In genomic region chr3:137077718-137078599, GRCm38 (mm10) we compare ENCODE assay signal across 28 mouse cellular contexts.
DNase-seq lines count a peak whose midpoint lies in the region; ATAC-seq and TF ChIP-seq lines count a peak whose summit lies in the region.
"Had no signal": no experiment of that assay in that cellular context is flagged by ENCODE, and none has a peak within 500 bp of the region (broad histone marks: within the 10 kb centered on the region; RNA-seq: fewer than 3 reads in every experiment).

No protein-coding gene starts in this region.

- H3K9ac ChIP-seq in forebrain, embryonic 14.5 days (ENCODE audit: low read length) = no peak overlapping the region
- no peak overlapping the region for H3K9ac ChIP-seq in midbrain, embryonic 11.5 days (ENCODE audit: low read length)
- no peak overlapping the region for H3K9ac ChIP-seq in forebrain, postnatal 0 days
- H3K9ac ChIP-seq: embryonic facial prominence, embryonic 15.5 days; heart, embryonic 12.5 days; hindbrain, embryonic 13.5 days; limb, embryonic 12.5 days; liver, embryonic 13.5 days; midbrain, embryonic 15.5 days had no signal

- no peaks in the 10 kb centered on the region for H3K4me1 ChIP-seq in forebrain, embryonic 14.5 days (ENCODE audit: control insufficient read depth, insufficient read depth, low read length)
- H3K4me1 ChIP-seq in forebrain, embryonic 10.5 days = no peaks in the 10 kb centered on the region
- H3K4me1 ChIP-seq in midbrain, embryonic 11.5 days (ENCODE audit: control insufficient read depth, insufficient read depth, low read length) = no peaks in the 10 kb centered on the region
- H3K4me1 ChIP-seq in midbrain, embryonic 10.5 days = no peaks in the 10 kb centered on the region
- H3K4me1 ChIP-seq in forebrain, postnatal 0 days (ENCODE audit: insufficient read depth) = no peaks in the 10 kb centered on the region
- H3K4me1 ChIP-seq: embryonic facial prominence, embryonic 10.5 days; embryonic facial prominence, embryonic 15.5 days; heart, embryonic 12.5 days; hindbrain, embryonic 13.5 days; limb, embryonic 12.5 days; liver, embryonic 13.5 days; midbrain, embryonic 15.5 days had no signal

- ATAC-seq in forebrain, embryonic 14.5 days = no peak
- ATAC-seq in midbrain, embryonic 11.5 days (ENCODE audit: low FRiP score) = no peak
- ATAC-seq in forebrain, postnatal 0 days = peak; percentile 96
- ATAC-seq in monocyte, adult 5-6 weeks (replicated peaks; ENCODE audit: insufficient number of reproducible peaks, low FRiP score, low TSS enrichment, poor library complexity, severe bottlenecking) = no peak
- ATAC-seq: CD4-positive, CD25-positive, alpha-beta regulatory T cell, adult 4 months; intestine, postnatal 0 days; lung, postnatal 0 days; midbrain, embryonic 15.5 days had no signal

- TF ChIP-seq CTCF in forebrain, postnatal 0 days (IDR thresholded peaks at IDR 0.05; ENCODE audit: low read depth) = no peak

- H3K27me3 ChIP-seq in forebrain, embryonic 14.5 days (replicated peaks; ENCODE audit: control insufficient read depth, insufficient read depth, low read length) = no peaks in the 10 kb centered on the region
- no peaks in the 10 kb centered on the region for H3K27me3 ChIP-seq in forebrain, embryonic 10.5 days (ENCODE audit: poor library complexity, severe bottlenecking)
- H3K27me3 ChIP-seq in midbrain, embryonic 11.5 days (ENCODE audit: control insufficient read depth, insufficient read depth, low read length) = no peaks in the 10 kb centered on the region
- H3K27me3 ChIP-seq in midbrain, embryonic 10.5 days (ENCODE audit: low read depth, poor library complexity, severe bottlenecking) = no peaks in the 10 kb centered on the region
- H3K27me3 ChIP-seq in forebrain, postnatal 0 days (ENCODE audit: insufficient read depth, low read length) = no peaks in the 10 kb centered on the region
- H3K27me3 ChIP-seq: embryonic facial prominence, embryonic 15.5 days; heart, embryonic 12.5 days; hindbrain, embryonic 13.5 days; limb, embryonic 12.5 days; liver, embryonic 13.5 days; midbrain, embryonic 15.5 days had no signal

- no peak overlapping the region for H3K4me2 ChIP-seq in forebrain, embryonic 14.5 days (ENCODE audit: low read length)
- no peak overlapping the region for H3K4me2 ChIP-seq in midbrain, embryonic 11.5 days
- H3K4me2 ChIP-seq in forebrain, postnatal 0 days (ENCODE audit: low read depth) = no peak overlapping the region
- H3K4me2 ChIP-seq: embryonic facial prominence, embryonic 15.5 days; heart, embryonic 12.5 days; hindbrain, embryonic 13.5 days; limb, embryonic 12.5 days; liver, embryonic 13.5 days; midbrain, embryonic 15.5 days had no signal

- H3K27ac ChIP-seq in forebrain, embryonic 14.5 days (ENCODE audit: low read depth, low read length) = no peak overlapping the region
- H3K27ac ChIP-seq in forebrain, embryonic 10.5 days = no peak overlapping the region
- no peak overlapping the region for H3K27ac ChIP-seq in midbrain, embryonic 11.5 days (ENCODE audit: low read depth, low read length)
- H3K27ac ChIP-seq in midbrain, embryonic 10.5 days (replicated peaks) = no peak overlapping the region
- 0 out of 2 replicates have a peak overlapping the region, but pooled peaks have one; percentile 11 for H3K27ac ChIP-seq in forebrain, postnatal 0 days (ENCODE audit: low read depth, low read length)
- H3K27ac ChIP-seq: embryonic facial prominence, embryonic 10.5 days; embryonic facial prominence, embryonic 15.5 days; heart, adult 2 months; hindbrain, embryonic 13.5 days; limb, embryonic 12.5 days; liver, embryonic 13.5 days; midbrain, embryonic 15.5 days had no signal

- H3K9me3 ChIP-seq in forebrain, embryonic 14.5 days (replicated peaks; ENCODE audit: control insufficient read depth, low read length) = no peaks in the 10 kb centered on the region
- no peaks in the 10 kb centered on the region for H3K9me3 ChIP-seq in forebrain, embryonic 10.5 days
- H3K9me3 ChIP-seq in midbrain, embryonic 11.5 days (ENCODE audit: control insufficient read depth, low read length) = no peaks in the 10 kb centered on the region
- no peaks in the 10 kb centered on the region for H3K9me3 ChIP-seq in midbrain, embryonic 10.5 days (replicated peaks)
- H3K9me3 ChIP-seq in forebrain, postnatal 0 days (ENCODE audit: low read length) = no peaks in the 10 kb centered on the region
- H3K9me3 ChIP-seq: embryonic facial prominence, embryonic 10.5 days; embryonic facial prominence, embryonic 15.5 days; heart, embryonic 12.5 days; hindbrain, embryonic 13.5 days; limb, embryonic 12.5 days; liver, embryonic 13.5 days; midbrain, embryonic 15.5 days had no signal

- H3K4me3 ChIP-seq in forebrain, embryonic 14.5 days (ENCODE audit: low read depth, low read length) = no peak overlapping the region
- no peak overlapping the region for H3K4me3 ChIP-seq in forebrain, embryonic 10.5 days
- no peak overlapping the region for H3K4me3 ChIP-seq in midbrain, embryonic 11.5 days (ENCODE audit: low read depth, low read length)
- no peak overlapping the region for H3K4me3 ChIP-seq in midbrain, embryonic 10.5 days
- no peak overlapping the region for H3K4me3 ChIP-seq in forebrain, postnatal 0 days (ENCODE audit: low read depth, low read length)
- H3K4me3 ChIP-seq: embryonic facial prominence, embryonic 10.5 days; embryonic facial prominence, embryonic 15.5 days; heart, adult 2 months; heart, embryonic 12.5 days; hindbrain, embryonic 13.5 days; limb, embryonic 12.5 days; liver, embryonic 13.5 days; midbrain, embryonic 15.5 days had no signal

- peak; percentile 46 for DNase-seq in forebrain, embryonic 14.5 days (ENCODE audit: low spot score)
- DNase-seq in forebrain, embryonic 10.5 days (ENCODE audit: extremely low spot score, low spot score) = no peak
- peak; percentile 33 for DNase-seq in midbrain, embryonic 11.5 days (ENCODE audit: low spot score, missing footprints)
- no peak for DNase-seq in midbrain, embryonic 10.5 days (ENCODE audit: low spot score)
- peak; percentile 61 for DNase-seq in forebrain, postnatal 0 days
- DNase-seq in right cerebral cortex, adult 2 months (ENCODE audit: low spot score in 2 of 2) = no peak
- DNase-seq: cerebellum, adult 11 months; cerebellum, adult 9-11 months; heart, adult 2 months; heart, postnatal 4 days; kidney, adult 9 months; kidney, postnatal 10 days; layer of hippocampus, postnatal 36 days; liver, embryonic 13.5 days; lung, adult 18-20 months; lung, postnatal 4 days; right cerebral cortex, postnatal 14 days; thymus, postnatal 4 days had no signal

- 82% methylated on average over 13 of the region's 13 CpGs for WGBS in forebrain, embryonic 14.5 days
- WGBS in forebrain, embryonic 10.5 days = 93% methylated on average over 13 of the region's 13 CpGs
- WGBS in midbrain, embryonic 11.5 days = 88% methylated on average over 13 of the region's 13 CpGs
- WGBS in midbrain, embryonic 10.5 days = 92% methylated on average over 13 of the region's 13 CpGs
- WGBS in forebrain, postnatal 0 days = 74% methylated on average over 13 of the region's 13 CpGs

- no peaks in the 10 kb centered on the region for H3K36me3 ChIP-seq in forebrain, embryonic 14.5 days (ENCODE audit: control insufficient read depth, insufficient read depth, low read length)
- H3K36me3 ChIP-seq in forebrain, embryonic 10.5 days (replicated peaks) = no peaks in the 10 kb centered on the region
- no peaks in the 10 kb centered on the region for H3K36me3 ChIP-seq in midbrain, embryonic 11.5 days (ENCODE audit: control insufficient read depth, insufficient read depth, low read length)
- H3K36me3 ChIP-seq in midbrain, embryonic 10.5 days = no peaks in the 10 kb centered on the region
- H3K36me3 ChIP-seq in forebrain, postnatal 0 days (ENCODE audit: insufficient read depth) = no peaks in the 10 kb centered on the region
- H3K36me3 ChIP-seq: embryonic facial prominence, embryonic 10.5 days; embryonic facial prominence, embryonic 15.5 days; heart, embryonic 12.5 days; hindbrain, embryonic 13.5 days; limb, embryonic 12.5 days; liver, embryonic 13.5 days; midbrain, embryonic 15.5 days had no signal

Comparison
In these comparisons a context has a peak if more than half of its experiments do, and no peak if none do; other contexts are left out.
1. DNase-seq: peak in forebrain, embryonic 14.5 days (single experiment), midbrain, embryonic 11.5 days (single experiment) and forebrain, postnatal 0 days (single experiment); none in forebrain, embryonic 10.5 days (single experiment), midbrain, embryonic 10.5 days (single experiment) and right cerebral cortex, adult 2 months (0 of 2).